In the genomic region with DNA sequence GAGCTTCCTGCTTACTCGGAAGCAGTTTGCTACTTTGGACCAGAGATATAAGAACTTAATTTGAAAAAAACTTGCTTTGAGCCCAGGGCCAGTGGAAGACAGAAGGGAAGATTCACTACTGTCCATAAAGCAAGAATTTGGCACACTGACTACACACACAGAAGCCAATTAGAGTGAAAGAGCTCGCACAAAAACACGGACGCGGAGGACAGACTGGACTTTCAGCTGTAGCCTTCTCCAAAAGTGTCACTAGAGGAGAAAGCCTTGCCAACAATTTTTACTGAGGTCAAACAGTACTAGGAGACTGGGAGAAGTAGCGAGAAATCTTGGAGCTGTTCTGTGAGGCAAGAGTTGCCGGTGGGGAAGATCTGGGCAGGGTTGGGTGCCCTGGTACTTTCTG, we compare ENCODE assay signal across 15 mouse cellular contexts.
DNase-seq lines count a peak whose midpoint lies in the region; ATAC-seq lines count a peak whose summit lies in the region.
"Had no signal": no experiment of that assay in that cellular context is flagged by ENCODE, and none has a peak within 500 bp of the region (broad histone marks: within the 10 kb centered on the region; RNA-seq: fewer than 3 reads in every experiment).

No protein-coding gene starts in this region.

- no peaks in the 10 kb centered on the region; the same call in 1 of the 2 replicates for H3K9me3 ChIP-seq in heart, embryonic 12.5 days (replicated peaks)
- H3K9me3 ChIP-seq: hindbrain, embryonic 10.5 days had no signal

- H3K36me3 ChIP-seq in heart, embryonic 12.5 days: no peaks in the 10 kb centered on the region
- H3K36me3 ChIP-seq: hindbrain, embryonic 10.5 days; midbrain, embryonic 10.5 days had no signal

- H3K4me2 ChIP-seq in heart, embryonic 12.5 days: no peak overlapping the region

- DNase-seq in heart, adult 8-10 months (ENCODE audit: low spot score): peak; percentile 23
- DNase-seq in urinary bladder, postnatal 14 days (ENCODE audit: low spot score): peak; percentile 10
- no peak for DNase-seq in urinary bladder, postnatal 25 days (ENCODE audit: low spot score)
- peak; percentile 61 for DNase-seq in kidney, postnatal 14 days
- peak; percentile 13 for DNase-seq in skeletal muscle tissue, adult 2 months (ENCODE audit: low read depth, low spot score)
- no peak for DNase-seq in layer of hippocampus, postnatal 36 days
- DNase-seq in testis, postnatal 10 days (ENCODE audit: low spot score): no peak
- DNase-seq: embryo, embryonic 11 days; right cerebral cortex, postnatal 14 days had no signal

- WGBS in heart, embryonic 12.5 days: 85% methylated on average over 7 of the region's 7 CpGs

- no peak for ATAC-seq in heart, embryonic 12.5 days (ENCODE audit: insufficient number of reproducible peaks, low FRiP score)
- ATAC-seq: CD4-positive, CD25-positive, alpha-beta regulatory T cell, adult 4 months; inflammation-experienced regulatory T-cells, adult 6 months had no signal

- no peaks in the 10 kb centered on the region for H3K27me3 ChIP-seq in heart, embryonic 12.5 days (replicated peaks)

- H3K4me3 ChIP-seq in heart, embryonic 12.5 days: no peak overlapping the region
- H3K4me3 ChIP-seq: hindbrain, embryonic 10.5 days; midbrain, embryonic 10.5 days; myocyte had no signal

- no peak overlapping the region for H3K27ac ChIP-seq in heart, embryonic 12.5 days (ENCODE audit: poor library complexity, severe bottlenecking)
- H3K27ac ChIP-seq: hindbrain, embryonic 10.5 days; midbrain, embryonic 10.5 days had no signal

- H3K9ac ChIP-seq in heart, embryonic 12.5 days: no peak overlapping the region

- H3K4me1 ChIP-seq in heart, embryonic 12.5 days (replicated peaks): peaks cover 3% of the 10 kb centered on the region; the same call in 1 of the 2 replicates
- H3K4me1 ChIP-seq: hindbrain, embryonic 10.5 days; midbrain, embryonic 10.5 days had no signal

Comparison
In these comparisons a context has a peak if more than half of its experiments do, and no peak if none do; other contexts are left out.
1. DNase-seq: peak in heart, adult 8-10 months (single experiment), urinary bladder, postnatal 14 days (single experiment), kidney, postnatal 14 days (single experiment) and skeletal muscle tissue, adult 2 months (single experiment); none in urinary bladder, postnatal 25 days (single experiment), layer of hippocampus, postnatal 36 days (0 of 2) and testis, postnatal 10 days (single experiment).